21 mouse cellular contexts compared by ENCODE assay signal in the genomic region with DNA sequence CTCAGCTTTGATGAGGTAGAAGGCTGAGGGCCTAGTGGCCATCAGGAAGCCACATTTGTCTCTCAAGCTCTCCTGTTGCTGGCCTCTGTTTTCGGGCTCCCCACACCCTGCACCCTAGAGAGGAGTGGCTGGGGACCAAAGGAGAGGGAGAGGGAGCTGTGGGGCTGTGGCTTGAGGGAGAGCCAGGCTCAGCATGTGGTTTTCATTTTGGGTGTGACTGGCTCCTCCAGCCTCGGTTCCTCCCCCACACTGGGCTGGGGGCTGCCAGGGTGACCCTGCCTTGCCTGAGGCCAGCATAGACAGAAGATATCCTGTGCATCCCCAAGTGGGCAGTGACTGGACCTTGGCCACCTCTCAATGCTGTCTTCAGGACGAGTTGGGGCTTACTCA. TPM values are rescaled to one million over a fixed set of nuclear protein-coding genes. Genes with fewer than 3 reads are reported as not detected.
DNase-seq lines count a peak whose midpoint lies in the region; ATAC-seq lines count a peak whose summit lies in the region.
"Had no signal": no experiment of that assay in that cellular context is flagged by ENCODE, and none has a peak within 500 bp of the region (broad histone marks: within the 10 kb centered on the region; RNA-seq: fewer than 3 reads in every experiment).

No protein-coding gene starts in this region.

- H3K27me3 ChIP-seq in embryonic facial prominence, embryonic 14.5 days (replicated peaks; ENCODE audit: control insufficient read depth, insufficient read depth, low read length), result no peaks in the 10 kb centered on the region
- H3K27me3 ChIP-seq: midbrain, embryonic 15.5 days; neural tube, embryonic 15.5 days; Patski had no signal

- WGBS in embryonic facial prominence, embryonic 14.5 days, result 46% methylated on average over 2 of the region's 3 CpGs

- H3K4me3 ChIP-seq in embryonic facial prominence, embryonic 14.5 days (ENCODE audit: low read depth, low read length), result no peak overlapping the region
- H3K4me3 ChIP-seq: heart, adult 2 months; midbrain, embryonic 15.5 days; neural tube, embryonic 15.5 days had no signal

- H3K4me1 ChIP-seq in embryonic facial prominence, embryonic 14.5 days (ENCODE audit: control insufficient read depth, insufficient read depth, low read length), result peaks cover 15% of the 10 kb centered on the region; the same call in 1 of the 2 replicates
- H3K4me1 ChIP-seq: midbrain, embryonic 15.5 days; neural tube, embryonic 15.5 days had no signal

- H3K4me2 ChIP-seq in embryonic facial prominence, embryonic 14.5 days (ENCODE audit: low read depth, low read length), result no peak overlapping the region
- H3K4me2 ChIP-seq: midbrain, embryonic 15.5 days; neural tube, embryonic 15.5 days had no signal

- no peaks in the 10 kb centered on the region for H3K36me3 ChIP-seq in embryonic facial prominence, embryonic 14.5 days (ENCODE audit: control insufficient read depth, insufficient read depth, low read length)
- H3K36me3 ChIP-seq: midbrain, embryonic 15.5 days had no signal

- H3K9me3 ChIP-seq in embryonic facial prominence, embryonic 14.5 days (ENCODE audit: control insufficient read depth, low read length), result no peaks in the 10 kb centered on the region
- H3K9me3 ChIP-seq: megakaryocyte, embryonic 14.5 days; midbrain, embryonic 15.5 days; neural tube, embryonic 15.5 days had no signal

- H3K9ac ChIP-seq in embryonic facial prominence, embryonic 14.5 days (ENCODE audit: low read depth, low read length), result no peak overlapping the region
- H3K9ac ChIP-seq: forebrain, postnatal 0 days; liver, postnatal 0 days; midbrain, embryonic 15.5 days; neural tube, embryonic 15.5 days had no signal

- peak overlapping the region; percentile 55; the same call in 1 of the 2 replicates for H3K27ac ChIP-seq in embryonic facial prominence, embryonic 14.5 days (replicated peaks; ENCODE audit: low read depth, low read length)
- H3K27ac ChIP-seq: heart, adult 2 months; midbrain, embryonic 15.5 days; neural tube, embryonic 15.5 days had no signal

- ATAC-seq in embryonic facial prominence, embryonic 14.5 days (ENCODE audit: low read depth), result no peak
- ATAC-seq in megakaryocyte-erythroid progenitor cell, adult 5-6 weeks (replicated peaks; ENCODE audit: low FRiP score, low TSS enrichment, poor library complexity, severe bottlenecking), result peak; percentile 14; the same call in 1 of the 2 replicates
- no peak for ATAC-seq in frontal cortex, adult (ENCODE audit: low TSS enrichment)
- ATAC-seq: forebrain, postnatal 0 days; hindbrain, embryonic 16.5 days; intestine, embryonic 16.5 days; liver, postnatal 0 days; midbrain, embryonic 15.5 days had no signal

- DNase-seq in heart, adult 11 months, result peak; percentile 93
- no peak for DNase-seq in heart, adult 8-10 months (ENCODE audit: low spot score)
- DNase-seq in NIH3T3 (ENCODE audit: low read depth), result peak; percentile 85
- no peak for DNase-seq in embryonic facial prominence, embryonic 14.5 days (ENCODE audit: low spot score)
- no peak for DNase-seq in yolk sac, embryonic 10.5 days (ENCODE audit: low spot score)
- DNase-seq: adrenal gland, postnatal 14 days; cerebellum, adult 11 months; forebrain, postnatal 0 days; kidney, postnatal 4 days; liver; liver, postnatal 0 days; lung, postnatal 14 days had no signal

RNA-seq across cellular contexts. Expression of a gene that starts 20.0 kb away (rescaled TPM):
- total RNA-seq in heart, adult 8-10 months (2022), result 1 to 10 TPM; 1.0 to 3.4 (median 1.4) TPM
- polyA plus RNA-seq in embryonic facial prominence, embryonic 14.5 days (2014; fragmentation: Nextera tagmentation; extraction: Ambion mirVana), result 21.7 and 27.1 TPM in 2 replicates
- total RNA-seq in megakaryocyte-erythroid progenitor cell, adult 5-6 weeks (2014; fragmentation: Nextera tagmentation), result 23.4 and 35.0 TPM in 2 replicates
- 14.8 and 15.1 TPM in 2 replicates for total RNA-seq in megakaryocyte-erythroid progenitor cell, adult 5-6 weeks (2017)

RNA-seq across cellular contexts. Expression of a gene that starts 36.5 kb away (rescaled TPM):
- total RNA-seq in heart, adult 8-10 months (2022), result 100 to 1,000 TPM; 213 to 238 (median 226) TPM
- polyA plus RNA-seq in embryonic facial prominence, embryonic 14.5 days (2014; fragmentation: Nextera tagmentation; extraction: Ambion mirVana), result 290 and 337 TPM in 2 replicates
- 208 and 216 TPM in 2 replicates for total RNA-seq in megakaryocyte-erythroid progenitor cell, adult 5-6 weeks (2014; fragmentation: Nextera tagmentation)
- total RNA-seq in megakaryocyte-erythroid progenitor cell, adult 5-6 weeks (2017), result 136 and 192 TPM in 2 replicates

Comparison
In these comparisons a context has a peak if more than half of its experiments do, and no peak if none do; other contexts are left out.
1. DNase-seq: peak in heart, adult 11 months (single experiment) and NIH3T3 (single experiment); none in heart, adult 8-10 months (single experiment), embryonic facial prominence, embryonic 14.5 days (single experiment) and yolk sac, embryonic 10.5 days (single experiment).